Mouse (Mus musculus): ENCODE data around the gene Csmd2.

DNA sequence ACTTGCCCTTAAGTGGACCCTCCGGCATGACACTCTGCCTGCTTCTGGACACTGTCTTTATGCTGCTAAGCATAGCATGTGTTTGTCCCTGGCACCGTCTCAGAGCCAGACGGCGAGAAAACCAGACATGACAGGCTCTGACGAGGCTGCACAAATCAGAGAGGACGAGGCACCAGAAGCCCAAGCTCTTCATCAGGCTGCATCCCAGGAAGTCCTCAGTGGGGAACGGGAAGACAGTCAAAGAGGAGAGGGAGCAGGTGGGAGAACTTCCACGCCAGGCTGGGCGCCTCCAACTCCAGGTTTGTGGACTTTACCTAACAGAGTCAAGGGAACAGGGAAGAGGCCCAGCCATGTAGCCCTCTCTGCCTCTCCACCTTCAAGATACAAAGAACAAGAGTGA is 183.6 kb downstream of the Csmd2 start:
- TF ChIP-seq POLR2A (IDR thresholded peaks at IDR 0.05; ENCODE audit: low read depth, low read length) = no peak
- TF ChIP-seq CTCF (IDR thresholded peaks at IDR 0.05; ENCODE audit: extremely low read depth, insufficient read depth, insufficient read length, insufficient replicate concordance) = no peak

Measured in spleen, adult 2 months (tissue).